Mouse (Mus musculus) megakaryocyte, embryonic 14.5 days (primary cell): ENCODE measurements at regions not wholly inside any gene's neighbourhood (a gene's known extent, or its start where the extent isn't known, plus 50 kb on each side); places are given as distances from the start of the nearest gene placed in this dataset.

ENCODE experiments used
- H3K27me3 ChIP-seq: replicated peaks from 2 replicates; pipeline ENCODE3; 2012; ENCODE audit warnings: inconsistent platforms
- H3K36me3 ChIP-seq: replicated peaks from 2 replicates; pipeline ENCODE3; 2012; ENCODE audit warnings: low read length, inconsistent platforms, mixed read lengths
- H3K4me1 ChIP-seq: 2 replicates; pipeline ENCODE4 v1.6.1; 2012; ENCODE audit warnings: inconsistent platforms
- H3K4me3 ChIP-seq: replicated peaks from 2 replicates; pipeline ENCODE3; 2012; ENCODE audit warnings: moderate library complexity, mild to moderate bottlenecking, inconsistent platforms
- H3K9me3 ChIP-seq: 2 replicates; pipeline ENCODE4 v1.6.1; 2012; ENCODE audit warnings: inconsistent platforms
- FLI1 ChIP-seq: IDR thresholded peaks from 2 replicates; pipeline ENCODE4 v1.6.1; 2012; ENCODE audit warnings: low read length, inconsistent platforms, mixed read lengths
- GATA1 ChIP-seq: IDR thresholded peaks from 3 replicates; pipeline ENCODE4 v1.6.1; 2012; ENCODE audit warnings: mixed read lengths, low read length, inconsistent platforms, borderline replicate concordance

- Histone ChIP-seq H3K4me1 (peaks cover 13% of the 10 kb centered on the region), H3K36me3 (no peaks in the 10 kb centered on the region), H3K27me3 (peaks cover 61% of the 10 kb centered on the region), H3K9me3 (no peaks in the 10 kb centered on the region), H3K4me3 (no peak overlapping the region)
- TF ChIP-seq FLI1 = no peak
These were observed 61.0 kb upstream of the Lpcat1 start for GRCm38 (mm10) chr13:73405720-73406629.

- H3K4me3 ChIP-seq = no peak overlapping the region
- H3K36me3 ChIP-seq = no peaks in the 10 kb centered on the region
- TF ChIP-seq FLI1 (no peak), GATA1 (no peak)
- H3K4me1 ChIP-seq = peaks cover 8% of the 10 kb centered on the region
- H3K9me3 ChIP-seq = no peaks in the 10 kb centered on the region
- peaks cover 37% of the 10 kb centered on the region for H3K27me3 ChIP-seq
These were observed 66.1 kb upstream of the Lpcat1 start for GRCm38 (mm10) chr13:73400921-73401320.

- Histone ChIP-seq H3K27me3 (peaks cover 20% of the 10 kb centered on the region), H3K4me3 (no peak overlapping the region), H3K36me3 (no peaks in the 10 kb centered on the region), H3K4me1 (peaks cover 4% of the 10 kb centered on the region; the same call in 1 of the 2 replicates), H3K9me3 (peaks cover 8% of the 10 kb centered on the region)
- TF ChIP-seq GATA1 = no peak
- TF ChIP-seq FLI1 = no peak
These were observed 68.7 kb upstream of the Ndufs6 start for GRCm38 (mm10) chr13:73397033-73397432.

GRCm38 (mm10) chr13:73395856-73396255 lies 67.5 kb upstream of the Ndufs6 start:
- Histone ChIP-seq H3K36me3 (no peaks in the 10 kb centered on the region), H3K4me1 (peaks cover 9% of the 10 kb centered on the region; the same call in 1 of the 2 replicates), H3K4me3 (no peak overlapping the region), H3K9me3 (peaks cover 9% of the 10 kb centered on the region), H3K27me3 (peaks cover 19% of the 10 kb centered on the region)
- TF ChIP-seq FLI1 (no peak), GATA1 (no peak)

GRCm38 (mm10) chr13:73389051-73389450 lies 60.7 kb upstream of the Ndufs6 start:
- Histone ChIP-seq H3K4me3 (no peak overlapping the region), H3K27me3 (peaks cover 40% of the 10 kb centered on the region), H3K36me3 (no peaks in the 10 kb centered on the region), H3K4me1 (peaks cover 25% of the 10 kb centered on the region), H3K9me3 (peaks cover 9% of the 10 kb centered on the region)
- no peak for TF ChIP-seq GATA1
- no peak for TF ChIP-seq FLI1

GRCm38 (mm10) chr13:73383585-73383984 lies 55.2 kb upstream of the Ndufs6 start:
- Histone ChIP-seq H3K9me3 (no peaks in the 10 kb centered on the region), H3K4me1 (peaks cover 5% of the 10 kb centered on the region; the same call in 1 of the 2 replicates), H3K36me3 (no peaks in the 10 kb centered on the region), H3K4me3 (no peak overlapping the region), H3K27me3 (peaks cover 39% of the 10 kb centered on the region)
- TF ChIP-seq FLI1 = no peak
- no peak for TF ChIP-seq GATA1
